Mouse (Mus musculus): ENCODE measurements around the gene Scg2. TPM values are rescaled to one million over a fixed set of nuclear protein-coding genes. Genes with fewer than 3 reads are reported as not detected.

Gene Scg2
- polyA plus RNA-seq, 1 experiment from 2014 or later = 0.18 TPM

DNA sequence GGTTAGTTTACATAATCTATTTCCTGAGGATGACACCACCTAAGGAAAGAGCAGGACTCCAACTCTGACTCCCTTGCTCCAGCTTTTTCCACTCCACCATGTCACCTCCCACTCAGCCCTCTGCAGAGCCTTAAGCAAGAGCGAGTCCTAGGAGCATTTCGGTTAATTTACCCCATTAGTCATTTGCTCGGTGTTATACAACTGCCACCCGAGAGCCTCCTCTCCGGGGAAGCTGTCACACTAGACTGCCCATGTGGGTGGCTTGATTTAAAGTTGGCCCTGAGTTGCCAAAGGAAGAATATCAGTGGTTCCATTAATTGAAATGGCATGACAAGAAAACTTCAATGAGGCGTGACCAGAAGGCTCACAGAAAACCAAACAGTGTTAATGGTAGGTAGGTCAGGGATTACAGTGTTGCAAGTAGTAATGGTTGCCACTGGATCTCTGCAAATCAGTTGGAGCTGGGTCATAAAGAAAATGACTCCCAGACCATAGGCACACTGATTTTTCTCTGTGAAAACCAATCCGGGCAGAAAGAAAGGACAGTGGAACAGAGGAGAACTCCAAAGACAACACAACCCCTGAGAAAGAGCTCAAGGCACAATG lies 33.5 kb downstream of the Scg2 start:
- no peak for ATAC-seq (ENCODE audit: insufficient number of reproducible peaks, insufficient read depth, low FRiP score, low read depth)
- H3K9me3 ChIP-seq (ENCODE audit: control insufficient read depth, low read length) = 0 out of 2 replicates have a peak, but pooled peaks cover 2% of the 10 kb centered on the region
- 83% methylated on average over 7 of the region's 7 CpGs for whole genome bisulfite sequencing

DNA sequence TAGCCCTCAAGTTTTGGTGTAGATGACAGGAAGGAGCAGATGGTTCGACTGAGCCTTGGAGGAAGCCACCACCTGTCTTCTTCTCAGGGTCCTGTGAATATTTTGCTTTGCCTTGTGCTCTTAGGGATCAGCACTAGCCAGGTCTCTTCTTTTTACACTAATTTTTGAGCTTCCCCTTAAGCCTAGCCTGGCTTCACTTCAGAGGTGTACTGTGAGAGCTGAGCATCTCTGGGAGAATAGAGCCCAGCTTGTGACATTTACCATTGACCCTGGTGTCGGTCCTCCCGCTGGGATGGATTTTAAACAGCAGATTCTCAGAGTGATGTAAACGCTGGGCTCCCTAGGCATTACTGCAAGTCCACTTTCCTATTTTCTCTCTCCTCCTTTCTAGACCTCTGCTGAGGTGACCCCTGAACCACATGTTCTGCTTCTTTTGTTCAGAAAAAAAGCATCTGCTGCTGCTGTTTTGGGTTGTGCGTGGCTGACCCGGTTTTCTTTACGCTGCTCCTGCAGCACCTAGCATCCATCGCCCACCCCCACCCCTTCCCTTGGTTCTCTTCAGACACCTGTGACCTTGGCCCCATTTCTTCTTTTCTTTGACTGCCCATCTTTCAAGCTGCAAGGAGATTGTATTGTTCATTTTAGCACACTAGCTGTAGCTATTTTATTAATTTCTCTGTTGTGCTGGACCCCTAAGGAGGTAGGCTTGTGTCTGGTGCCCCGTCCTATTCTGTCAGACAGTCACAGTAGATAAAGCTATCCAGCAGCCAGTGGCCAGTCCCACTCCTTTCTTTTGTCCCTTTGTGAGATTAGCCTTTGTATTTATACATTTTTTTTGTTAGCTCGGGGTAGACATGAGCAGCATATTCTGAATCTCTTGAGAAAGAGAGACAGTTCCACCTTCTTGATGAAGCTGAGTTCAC lies 38.6 kb downstream of the Scg2 start:
- WGBS = 66% methylated on average over 10 of the region's 10 CpGs

More for the DNA sequence above, 33.5 kb downstream of the Scg2 start:
- Histone ChIP-seq H3K27ac (replicated peaks in 1 of 2; ENCODE audit: control insufficient read depth in 1 of 2, insufficient read depth in 1 of 2, low read depth in 2 of 2, low read length in 2 of 2) (no peak overlapping the region), H3K9ac (ENCODE audit: low read length) (no peak overlapping the region), H3K4me1 (ENCODE audit: control insufficient read depth in 2 of 2, insufficient read depth in 2 of 2, low read length in 2 of 2) (no peaks in the 10 kb centered on the region), H3K4me2 (ENCODE audit: low read length) (no peak overlapping the region), H3K4me3 (ENCODE audit: control insufficient read depth in 1 of 2, insufficient read depth in 1 of 2, low read depth in 1 of 2, low read length in 2 of 2) (no peak overlapping the region), H3K36me3 (ENCODE audit: control insufficient read depth, insufficient read depth, low read length) (no peaks in the 10 kb centered on the region), H3K27me3 (ENCODE audit: control insufficient read depth, insufficient read depth, low read length) (no peaks in the 10 kb centered on the region)

DNA sequence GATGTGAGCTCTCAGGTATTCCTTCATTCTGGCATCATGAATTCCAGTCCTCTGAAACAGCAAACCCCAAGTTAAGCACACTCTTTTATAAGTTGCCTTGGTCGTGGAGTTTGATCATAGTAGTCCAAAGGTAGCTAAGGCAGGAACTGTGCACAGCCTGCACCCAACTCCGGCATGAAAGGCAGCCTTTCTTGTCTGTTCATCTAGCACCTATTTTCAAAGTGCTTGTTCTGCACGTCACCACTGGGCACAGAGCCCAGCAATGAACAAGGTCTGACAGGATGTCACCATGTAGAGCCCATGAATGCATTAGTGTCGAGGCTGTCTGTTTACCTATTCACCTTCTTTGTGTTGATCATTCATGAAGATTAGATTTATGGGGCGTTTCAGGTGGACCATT lies 39.6 kb downstream of the Scg2 start:
- H3K36me3 ChIP-seq (ENCODE audit: control insufficient read depth, insufficient read depth, low read length) = no peaks in the 10 kb centered on the region
- no peaks in the 10 kb centered on the region for H3K4me1 ChIP-seq (ENCODE audit: control insufficient read depth in 2 of 2, insufficient read depth in 2 of 2, low read length in 2 of 2)
- no peak for ATAC-seq (ENCODE audit: insufficient number of reproducible peaks, insufficient read depth, low FRiP score, low read depth)
- no peak overlapping the region for H3K27ac ChIP-seq (replicated peaks in 1 of 2; ENCODE audit: control insufficient read depth in 1 of 2, insufficient read depth in 1 of 2, low read depth in 2 of 2, low read length in 2 of 2)
- no peak overlapping the region for H3K4me2 ChIP-seq (ENCODE audit: low read length)
- no peaks in the 10 kb centered on the region for H3K27me3 ChIP-seq (ENCODE audit: control insufficient read depth, insufficient read depth, low read length)
- no peak overlapping the region for H3K4me3 ChIP-seq (ENCODE audit: control insufficient read depth in 1 of 2, insufficient read depth in 1 of 2, low read depth in 1 of 2, low read length in 2 of 2)
- 59% methylated on average over 5 of the region's 5 CpGs for WGBS
- H3K9ac ChIP-seq (ENCODE audit: low read length) = no peak overlapping the region
- H3K9me3 ChIP-seq (ENCODE audit: control insufficient read depth, low read length) = no peaks in the 10 kb centered on the region

More for the DNA sequence above, 38.6 kb downstream of the Scg2 start:
- Histone ChIP-seq H3K4me3 (ENCODE audit: control insufficient read depth in 1 of 2, insufficient read depth in 1 of 2, low read depth in 1 of 2, low read length in 2 of 2) (no peak overlapping the region), H3K27ac (replicated peaks in 1 of 2; ENCODE audit: control insufficient read depth in 1 of 2, insufficient read depth in 1 of 2, low read depth in 2 of 2, low read length in 2 of 2) (no peak overlapping the region), H3K4me2 (ENCODE audit: low read length) (no peak overlapping the region), H3K4me1 (ENCODE audit: control insufficient read depth in 2 of 2, insufficient read depth in 2 of 2, low read length in 2 of 2) (no peaks in the 10 kb centered on the region), H3K9ac (ENCODE audit: low read length) (no peak overlapping the region), H3K36me3 (ENCODE audit: control insufficient read depth, insufficient read depth, low read length) (no peaks in the 10 kb centered on the region), H3K27me3 (ENCODE audit: control insufficient read depth, insufficient read depth, low read length) (no peaks in the 10 kb centered on the region), H3K9me3 (ENCODE audit: control insufficient read depth, low read length) (no peaks in the 10 kb centered on the region)
- ATAC-seq (ENCODE audit: insufficient number of reproducible peaks, insufficient read depth, low FRiP score, low read depth) = no peak

Other genes with a start within 250 kb of the Scg2 start
- 0.70 and 0.74 TPM in 2 replicates for gene Ap1s3, start 231.9 kb upstream of the Scg2 start, polyA plus RNA-seq (2014; fragmentation: Nextera tagmentation; extraction: Ambion mirVana)